Mouse (Mus musculus): ENCODE results near the gene Rftn1.
"Not testable (repeated sequence)": the region's sequence is repeated elsewhere in the genome, so short reads cannot be mapped to it uniquely, and the experiment has no call there.

Gene Rftn1

DNA sequence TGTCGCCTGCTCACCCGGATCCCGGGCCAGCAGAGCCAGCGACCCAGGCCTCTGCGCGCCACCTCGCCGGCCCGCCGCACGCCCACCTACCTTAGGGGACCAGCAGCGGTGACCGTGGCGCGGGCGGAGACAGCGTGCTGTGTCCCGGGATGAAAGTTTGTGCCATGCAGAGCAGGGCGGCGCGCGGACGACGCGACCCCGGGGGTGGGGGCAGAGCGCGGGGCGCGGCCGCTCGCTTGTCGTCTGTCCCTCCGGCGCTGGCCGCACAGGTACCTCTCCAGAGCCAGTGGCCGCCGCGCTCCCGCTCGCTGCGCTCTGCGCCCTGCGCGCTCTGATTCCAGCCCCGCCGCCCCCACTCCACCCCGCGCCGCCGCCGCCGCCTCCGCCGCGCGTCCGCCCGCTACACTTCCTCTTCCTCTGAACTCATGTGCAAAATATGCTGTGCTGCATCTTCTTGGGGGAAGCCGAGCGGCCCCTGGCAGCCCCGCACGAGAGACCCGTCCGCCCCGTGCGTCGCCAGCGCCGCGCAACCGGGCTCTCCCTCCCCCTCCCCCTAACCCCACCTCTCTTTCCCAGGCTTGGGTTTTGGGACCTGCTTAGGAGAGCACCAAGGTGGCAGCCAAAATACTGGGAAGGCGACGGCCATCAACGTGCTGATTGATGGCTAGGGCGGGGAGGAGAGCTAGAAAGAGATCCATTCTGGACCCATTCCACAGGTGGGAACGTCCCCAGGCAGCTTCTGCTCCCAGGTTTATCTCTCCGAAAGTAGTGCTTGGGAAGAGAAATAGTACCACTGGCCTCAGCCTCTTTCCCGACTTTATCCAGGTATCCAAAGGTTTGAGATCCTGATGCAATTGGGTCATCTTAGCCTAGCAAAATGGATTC lies at the start of gene Rftn1:
Rftn1 (minus strand) TSS at position 544 of the 885 bp plus-strand sequence.
- no peak for DNase-seq (ENCODE audit: extremely low read depth, low read depth, low spot score)

GRCm38 (mm10) chr17:50237818-50238610 lies 47.5 kb upstream of the Rftn1 start:
- no peak for DNase-seq (ENCODE audit: extremely low read depth, low read depth, low spot score)

- DNase-seq (ENCODE audit: extremely low read depth, low read depth, low spot score), result no peak
Observed at GRCm38 (mm10) chr17:50237436-50237709, 46.9 kb upstream of the Rftn1 start.

DNA sequence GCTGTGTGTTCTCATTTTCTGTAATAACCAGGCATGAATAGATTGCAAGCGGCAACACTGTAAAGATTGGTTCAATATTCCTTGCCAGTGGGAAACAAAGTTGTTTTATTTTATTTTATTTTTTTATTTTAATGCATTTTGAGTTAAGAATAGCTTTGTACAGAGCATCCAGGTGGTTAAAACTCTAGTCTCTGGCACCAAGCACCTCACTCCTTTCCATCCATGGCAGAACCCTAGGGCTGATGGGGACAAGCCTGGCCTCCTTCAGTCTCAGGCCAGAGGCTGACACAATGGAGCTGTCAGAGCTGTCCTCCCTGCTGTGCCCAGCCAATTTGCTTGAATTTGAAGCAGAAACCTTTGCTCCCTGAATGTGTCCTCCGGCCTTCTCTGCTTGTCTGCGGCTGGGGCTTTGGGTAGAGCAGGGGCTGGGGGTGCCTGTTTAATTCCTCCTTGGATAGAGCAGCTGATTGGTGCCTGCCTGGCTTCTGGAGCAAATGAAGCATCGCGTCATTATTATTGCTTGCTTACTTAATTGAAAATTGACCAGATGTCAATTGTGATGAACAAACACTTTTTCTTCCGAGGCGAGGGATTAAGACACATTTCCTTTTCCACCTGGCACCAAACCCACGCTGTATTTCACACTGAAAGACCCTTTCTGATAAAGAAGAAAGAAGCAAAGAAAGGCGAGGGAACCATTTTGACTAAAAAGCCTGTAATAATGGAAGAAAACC lies 46.4 kb upstream of the Rftn1 start:
- DNase-seq (ENCODE audit: extremely low read depth, low read depth, low spot score), result no peak

- no peak for DNase-seq (ENCODE audit: extremely low read depth, low read depth, low spot score)
Observed at GRCm38 (mm10) chr17:50235943-50236701, 45.6 kb upstream of the Rftn1 start.

DNA sequence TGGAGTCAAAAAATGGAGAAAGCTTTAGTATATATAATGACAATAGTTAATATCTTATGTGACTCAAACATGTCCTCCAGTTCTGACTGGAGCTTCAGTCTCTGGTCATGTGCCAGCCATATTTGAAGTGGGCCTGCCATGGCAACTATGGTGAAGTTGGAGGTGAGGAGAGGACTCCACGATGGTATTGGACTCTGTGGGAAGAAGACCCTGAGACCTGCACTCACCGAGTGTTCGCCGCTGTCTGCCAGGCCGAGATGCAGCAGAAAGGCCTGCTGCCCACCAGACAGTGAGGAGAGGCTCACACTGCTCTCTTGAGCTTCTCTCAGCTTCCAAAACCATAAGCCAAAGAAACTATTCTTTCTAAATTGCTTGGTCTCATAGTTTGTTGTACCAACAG lies 43.5 kb upstream of the Rftn1 start:
- DNase-seq (ENCODE audit: extremely low read depth, low read depth, low spot score), result no peak

- DNase-seq (ENCODE audit: extremely low read depth, low read depth, low spot score), result no peak
Observed at GRCm38 (mm10) chr17:50232821-50233220, 42.3 kb upstream of the Rftn1 start.

DNA sequence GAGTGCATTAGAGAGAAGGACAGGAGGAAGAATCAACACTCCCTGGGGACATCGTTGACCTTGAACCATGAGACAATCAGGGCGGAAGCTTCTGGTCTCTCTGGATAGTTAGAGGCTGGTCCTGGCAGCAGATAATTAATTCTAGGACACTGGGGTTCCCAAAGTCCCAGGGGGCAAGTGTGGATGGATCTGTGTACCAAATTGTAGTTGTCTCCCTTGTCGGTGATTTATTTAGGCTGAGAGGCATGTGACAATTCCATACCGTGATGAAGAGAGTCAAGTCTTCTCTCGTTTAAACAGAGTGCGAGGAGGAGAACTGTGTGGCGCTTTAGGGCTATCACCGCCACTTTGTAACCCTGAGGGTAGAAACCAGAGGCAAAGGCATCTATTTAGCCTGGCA lies 40.7 kb upstream of the Rftn1 start:
- DNase-seq (ENCODE audit: extremely low read depth, low read depth, low spot score), result no peak

GRCm38 (mm10) chr17:50229534-50229933 lies 39.1 kb upstream of the Rftn1 start:
- DNase-seq (ENCODE audit: extremely low read depth, low read depth, low spot score), result no peak

DNA sequence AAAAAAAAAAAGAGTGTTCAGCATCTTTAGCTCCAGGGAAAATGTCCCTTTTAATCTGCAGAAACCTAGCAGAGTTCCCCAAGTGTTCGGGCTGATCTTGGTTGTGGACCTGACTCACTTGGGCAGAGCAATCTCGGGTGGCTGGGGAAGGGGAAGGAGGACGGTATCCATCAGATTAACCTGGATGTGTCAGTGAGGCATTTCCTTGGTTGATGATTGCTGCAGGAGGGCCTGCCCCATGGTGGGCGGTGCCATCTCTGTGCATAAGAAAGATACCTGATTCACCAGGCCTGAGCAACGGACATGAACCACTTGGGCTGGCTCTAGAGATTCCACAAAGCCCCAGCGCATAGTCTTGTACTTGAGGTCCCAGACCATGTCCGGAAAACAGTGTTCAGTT lies 36.9 kb upstream of the Rftn1 start:
- DNase-seq (ENCODE audit: extremely low read depth, low read depth, low spot score), result no peak

GRCm38 (mm10) chr17:50224718-50225117 lies 34.2 kb upstream of the Rftn1 start:
- no peak for DNase-seq (ENCODE audit: extremely low read depth, low read depth, low spot score)

DNA sequence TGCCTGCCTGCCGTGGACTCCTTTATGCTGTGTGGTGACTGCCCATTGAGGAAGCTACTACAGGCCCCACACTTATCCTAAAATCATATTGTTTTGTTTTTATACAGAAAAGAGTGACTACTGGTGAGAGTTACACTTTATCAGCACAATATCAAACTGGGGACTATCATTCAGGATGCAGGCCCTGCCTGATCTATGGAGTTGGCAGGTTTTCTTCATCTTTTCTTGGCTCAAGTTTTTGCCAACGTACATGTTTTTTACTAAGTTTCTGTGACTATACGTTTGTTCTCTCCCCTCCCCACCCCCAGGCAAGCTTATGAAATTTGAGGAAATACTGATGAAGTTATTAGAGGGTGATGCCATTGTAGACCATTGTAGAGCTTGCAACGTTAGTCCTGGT lies 27.5 kb upstream of the Rftn1 start:
- no peak for DNase-seq (ENCODE audit: extremely low read depth, low read depth, low spot score)

- DNase-seq (ENCODE audit: extremely low read depth, low read depth, low spot score), result no peak
Observed at GRCm38 (mm10) chr17:50215104-50215503, 24.6 kb upstream of the Rftn1 start.

- no peak for DNase-seq (ENCODE audit: extremely low read depth, low read depth, low spot score)
Observed at GRCm38 (mm10) chr17:50213117-50213516, 22.6 kb upstream of the Rftn1 start.

- DNase-seq (ENCODE audit: extremely low read depth, low read depth, low spot score), result no peak
Observed at GRCm38 (mm10) chr17:50211816-50212215, 21.3 kb upstream of the Rftn1 start.

DNA sequence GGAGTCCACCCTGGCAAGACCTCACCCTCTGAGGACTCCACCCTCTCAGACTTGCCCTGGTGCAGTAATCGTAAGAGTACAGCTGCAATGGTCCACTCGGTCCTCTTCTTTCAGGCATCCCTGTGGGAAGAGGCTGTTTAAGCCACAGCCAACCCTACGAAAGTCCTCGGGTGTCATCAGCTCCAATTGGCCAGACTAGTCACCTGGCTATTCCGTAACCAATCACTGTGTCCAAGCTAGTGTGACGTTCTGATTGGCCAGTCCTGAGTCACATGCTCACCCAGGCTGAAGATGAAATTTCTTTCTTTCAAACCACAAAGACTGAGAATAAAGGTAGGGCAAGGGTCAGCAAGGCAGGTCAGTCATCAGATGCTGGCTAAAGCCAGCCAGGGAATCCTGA lies 19.4 kb upstream of the Rftn1 start:
- DNase-seq (ENCODE audit: extremely low read depth, low read depth, low spot score), result no peak

- DNase-seq (ENCODE audit: extremely low read depth, low read depth, low spot score), result no peak
Observed at GRCm38 (mm10) chr17:50208137-50209045, 17.9 kb upstream of the Rftn1 start.

- DNase-seq (ENCODE audit: extremely low read depth, low read depth, low spot score), result not testable (repeated sequence)
Observed at GRCm38 (mm10) chr17:50206262-50206661, 15.8 kb upstream of the Rftn1 start.

- DNase-seq (ENCODE audit: extremely low read depth, low read depth, low spot score), result not testable (repeated sequence)
Observed at GRCm38 (mm10) chr17:50205840-50206239, 15.4 kb upstream of the Rftn1 start.
